Mouse (Mus musculus): ENCODE data around the gene Smug1. TPM values are rescaled to one million over a fixed set of nuclear protein-coding genes. Genes with fewer than 3 reads are reported as not detected.

The Smug1 gene
- 15.7 TPM for polyA plus RNA-seq (2012; fragmentation: generic; extraction: Trizol)
- long read RNA-seq, experiment 1, partial matches to known transcripts: 4 of 8 reads
- long read RNA-seq, experiment 1, other reads (novel, unspliced or antisense): 2 of 8 reads
- long read RNA-seq, experiment 2, transcript Smug1-206 (3 exons, 491 nt): major isoform, 8 of 78 reads
- long read RNA-seq, experiment 2, partial matches to known transcripts: 55 of 78 reads
- long read RNA-seq, experiment 2, other reads (novel, unspliced or antisense): 15 of 78 reads

- Histone ChIP-seq H3K4me3 (ENCODE audit: insufficient read depth, poor library complexity, severe bottlenecking) (no peak within 1 kb of the TSS), H3K79me2 (ENCODE audit: control insufficient read depth, insufficient read depth) (peaks cover 10% of the 10 kb centered on the region), H3ac (ENCODE audit: control insufficient read depth, insufficient read length, low read depth) (no peak within 1 kb of the TSS), H3K79me3 (ENCODE audit: low read depth) (peaks cover 3% of the 10 kb centered on the region), H3K36me3 (ENCODE audit: control insufficient read depth, insufficient read depth) (no peaks in the 10 kb centered on the region), H3K27me3 (ENCODE audit: control insufficient read depth, insufficient read depth, insufficient read length) (no peaks in the 10 kb centered on the region)
- TF ChIP-seq CTCF (IDR thresholded peaks at IDR 0.05; ENCODE audit: control insufficient read depth, insufficient read depth, insufficient read length): no peak
- no peak for TF ChIP-seq MYOD1 (IDR thresholded peaks at IDR 0.05; ENCODE audit: control insufficient read depth, insufficient read length, low read depth)
- TF ChIP-seq FOSL1 (IDR thresholded peaks at IDR 0.05; ENCODE audit: insufficient read depth, low read length, poor library complexity, severe bottlenecking): no peak
- no peak for TF ChIP-seq CEBPB (IDR thresholded peaks at IDR 0.05; ENCODE audit: low read depth)
- TF ChIP-seq USF1 (IDR thresholded peaks at IDR 0.05; ENCODE audit: low read depth): no peak
- TF ChIP-seq MAX (IDR thresholded peaks at IDR 0.05): no peak
- no peak for TF ChIP-seq MYOG (IDR thresholded peaks at IDR 0.05; ENCODE audit: control insufficient read depth, extremely low read depth, insufficient read length)
Observed at GRCm38 (mm10) chr15:103167042-103167615, at the start of gene Smug1. Gene Smug1, minus strand, starts transcription at chr15:103167092.

GRCm38 (mm10) chr15:103216052-103216451 is 49.2 kb upstream of the Smug1 start:
- H3K4me3 ChIP-seq (ENCODE audit: insufficient read depth, poor library complexity, severe bottlenecking): no peak overlapping the region
- H3K36me3 ChIP-seq (ENCODE audit: control insufficient read depth, insufficient read depth): peaks cover 39% of the 10 kb centered on the region
- H3K79me3 ChIP-seq (ENCODE audit: low read depth): peaks cover 85% of the 10 kb centered on the region
- H3ac ChIP-seq (ENCODE audit: control insufficient read depth, insufficient read length, low read depth): no peak overlapping the region
- H3K79me2 ChIP-seq (ENCODE audit: control insufficient read depth, insufficient read depth): peaks cover 99% of the 10 kb centered on the region
- TF ChIP-seq USF1 (IDR thresholded peaks at IDR 0.05; ENCODE audit: low read depth) (no peak), MYOD1 (IDR thresholded peaks at IDR 0.05; ENCODE audit: control insufficient read depth, insufficient read length, low read depth) (no peak), CEBPB (IDR thresholded peaks at IDR 0.05; ENCODE audit: low read depth) (no peak), FOSL1 (IDR thresholded peaks at IDR 0.05; ENCODE audit: insufficient read depth, low read length, poor library complexity, severe bottlenecking) (no peak), MAX (IDR thresholded peaks at IDR 0.05) (no peak), MYOG (IDR thresholded peaks at IDR 0.05; ENCODE audit: control insufficient read depth, extremely low read depth, insufficient read length) (no peak), CTCF (IDR thresholded peaks at IDR 0.05; ENCODE audit: control insufficient read depth, insufficient read depth, insufficient read length) (no peak)
- H3K27me3 ChIP-seq (ENCODE audit: control insufficient read depth, insufficient read depth, insufficient read length): no peaks in the 10 kb centered on the region

GRCm38 (mm10) chr15:103214971-103215907 is 48.3 kb upstream of the Smug1 start:
- Histone ChIP-seq H3K4me3 (ENCODE audit: insufficient read depth, poor library complexity, severe bottlenecking) (peak overlapping the region; percentile 28), H3K79me2 (ENCODE audit: control insufficient read depth, insufficient read depth) (peaks cover 99% of the 10 kb centered on the region), H3ac (ENCODE audit: control insufficient read depth, insufficient read length, low read depth) (peak overlapping the region; percentile 59), H3K27me3 (ENCODE audit: control insufficient read depth, insufficient read depth, insufficient read length) (no peaks in the 10 kb centered on the region), H3K36me3 (ENCODE audit: control insufficient read depth, insufficient read depth) (peaks cover 44% of the 10 kb centered on the region), H3K79me3 (ENCODE audit: low read depth) (peaks cover 81% of the 10 kb centered on the region)
- peak; percentile 95 for TF ChIP-seq MYOD1 (IDR thresholded peaks at IDR 0.05; ENCODE audit: control insufficient read depth, insufficient read length, low read depth)
- TF ChIP-seq MAX (IDR thresholded peaks at IDR 0.05): peak; percentile 47
- TF ChIP-seq FOSL1 (IDR thresholded peaks at IDR 0.05; ENCODE audit: insufficient read depth, low read length, poor library complexity, severe bottlenecking): no peak

- H3K36me3 ChIP-seq (ENCODE audit: control insufficient read depth, insufficient read depth): peaks cover 47% of the 10 kb centered on the region
- peaks cover 74% of the 10 kb centered on the region for H3K79me3 ChIP-seq (ENCODE audit: low read depth)
- peaks cover 99% of the 10 kb centered on the region for H3K79me2 ChIP-seq (ENCODE audit: control insufficient read depth, insufficient read depth)
- H3K27me3 ChIP-seq (ENCODE audit: control insufficient read depth, insufficient read depth, insufficient read length): no peaks in the 10 kb centered on the region
- TF ChIP-seq MYOD1 (IDR thresholded peaks at IDR 0.05; ENCODE audit: control insufficient read depth, insufficient read length, low read depth) (no peak), FOSL1 (IDR thresholded peaks at IDR 0.05; ENCODE audit: insufficient read depth, low read length, poor library complexity, severe bottlenecking) (no peak), USF1 (IDR thresholded peaks at IDR 0.05; ENCODE audit: low read depth) (no peak), CEBPB (IDR thresholded peaks at IDR 0.05; ENCODE audit: low read depth) (no peak), CTCF (IDR thresholded peaks at IDR 0.05; ENCODE audit: control insufficient read depth, insufficient read depth, insufficient read length) (no peak), MYOG (IDR thresholded peaks at IDR 0.05; ENCODE audit: control insufficient read depth, extremely low read depth, insufficient read length) (no peak), MAX (IDR thresholded peaks at IDR 0.05) (no peak)
- no peak overlapping the region for H3K4me3 ChIP-seq (ENCODE audit: insufficient read depth, poor library complexity, severe bottlenecking)
- peak overlapping the region; percentile 10 for H3ac ChIP-seq (ENCODE audit: control insufficient read depth, insufficient read length, low read depth)
Observed at GRCm38 (mm10) chr15:103214149-103214548, 47.3 kb upstream of the Smug1 start.

- Histone ChIP-seq H3ac (ENCODE audit: control insufficient read depth, insufficient read length, low read depth) (no peak overlapping the region), H3K27me3 (ENCODE audit: control insufficient read depth, insufficient read depth, insufficient read length) (no peaks in the 10 kb centered on the region), H3K79me3 (ENCODE audit: low read depth) (peaks cover 51% of the 10 kb centered on the region), H3K79me2 (ENCODE audit: control insufficient read depth, insufficient read depth) (peaks cover 86% of the 10 kb centered on the region), H3K36me3 (ENCODE audit: control insufficient read depth, insufficient read depth) (peaks cover 97% of the 10 kb centered on the region), H3K4me3 (ENCODE audit: insufficient read depth, poor library complexity, severe bottlenecking) (no peak overlapping the region)
- TF ChIP-seq MAX (IDR thresholded peaks at IDR 0.05) (no peak), CTCF (IDR thresholded peaks at IDR 0.05; ENCODE audit: control insufficient read depth, insufficient read depth, insufficient read length) (no peak), FOSL1 (IDR thresholded peaks at IDR 0.05; ENCODE audit: insufficient read depth, low read length, poor library complexity, severe bottlenecking) (no peak), USF1 (IDR thresholded peaks at IDR 0.05; ENCODE audit: low read depth) (no peak), MYOD1 (IDR thresholded peaks at IDR 0.05; ENCODE audit: control insufficient read depth, insufficient read length, low read depth) (no peak), MYOG (IDR thresholded peaks at IDR 0.05; ENCODE audit: control insufficient read depth, extremely low read depth, insufficient read length) (no peak), CEBPB (IDR thresholded peaks at IDR 0.05; ENCODE audit: low read depth) (no peak)
Observed at GRCm38 (mm10) chr15:103205156-103205555, 38.3 kb upstream of the Smug1 start.

Data from C2C12 (cell line).